Mouse (Mus musculus) cerebellum, adult 2 months (tissue): ENCODE measurements around the gene Rbfox1.

Experiments
- CTCF ChIP-seq: fragments of 200-500 bp; IDR thresholded peaks from 2 replicates; pipeline ENCODE4 v1.5.1; 2011; ENCODE audit warnings: low read depth, mild to moderate bottlenecking, control low read depth, low read length, moderate library complexity, borderline replicate concordance; ENCODE audit not compliant: insufficient read depth
- POLR2A ChIP-seq: fragments of 200-500 bp; IDR thresholded peaks from 2 replicates; pipeline ENCODE4 v1.6.1; 2011; ENCODE audit warnings: low read length, control low read depth, borderline replicate concordance; ENCODE audit not compliant: insufficient read depth

DNA sequence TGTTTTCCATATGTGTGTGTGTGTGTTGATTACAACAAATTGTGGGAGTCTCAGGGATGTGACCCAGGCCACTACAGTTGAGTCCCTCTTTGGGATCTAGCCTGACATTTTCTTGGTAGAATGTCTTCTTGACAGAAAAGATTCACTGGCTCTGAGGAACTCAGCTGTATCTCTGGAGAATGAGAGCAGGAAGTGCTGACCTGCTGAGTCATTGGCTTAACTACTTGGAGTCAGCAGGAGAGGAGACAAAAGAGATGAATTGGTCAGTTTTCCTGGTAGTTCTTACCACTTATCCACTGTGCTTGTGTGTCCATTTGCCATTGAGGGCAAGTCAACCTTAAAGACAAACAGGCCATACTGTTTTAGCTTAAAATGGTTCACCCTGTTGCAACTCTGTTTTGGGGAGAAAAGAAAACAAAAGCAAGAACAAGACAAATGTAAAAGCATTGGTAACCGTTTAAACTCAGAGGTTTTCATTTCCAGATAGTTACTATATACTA, 1561.7 kb downstream of the Rbfox1 start:
- TF ChIP-seq CTCF (no peak), POLR2A (no peak)
